In genomic region chr4:147219319-147220070, GRCm38 (mm10) we compare ENCODE assay signal across 8 mouse cellular contexts.
DNase-seq lines count a peak whose midpoint lies in the region; ATAC-seq and TF ChIP-seq lines count a peak whose summit lies in the region.
"Not testable (repeated sequence)": the region's sequence is repeated elsewhere in the genome, so short reads cannot be mapped to it uniquely, and the experiment has no call there.

No protein-coding gene starts in this region.

- TF ChIP-seq POLR2A in ES-Bruce4 (IDR thresholded peaks at IDR 0.05; ENCODE audit: insufficient read depth, low read length); spleen, adult 2 months (IDR thresholded peaks at IDR 0.05; ENCODE audit: low read depth, low read length): not testable (repeated sequence)

- TF ChIP-seq CTCF in ES-Bruce4 (IDR thresholded peaks at IDR 0.05; ENCODE audit: low read depth, low read length); spleen, adult 2 months (IDR thresholded peaks at IDR 0.05; ENCODE audit: extremely low read depth, insufficient read depth, insufficient read length, insufficient replicate concordance): not testable (repeated sequence)

- DNase-seq in cerebellum, postnatal 14 days, result peak; percentile 29 to 35
- peak; percentile 13 for DNase-seq in hindbrain, embryonic 11.5 days (ENCODE audit: low spot score)
- DNase-seq in spleen, adult 2 months (ENCODE audit: low read depth in 1 of 2, low spot score in 2 of 2), result not testable (repeated sequence)

- not testable (repeated sequence) for H3K36me3 ChIP-seq in ES-Bruce4 (ENCODE audit: control insufficient read depth, insufficient read depth, low read length, poor library complexity, severe bottlenecking); forebrain, embryonic 15.5 days; hindbrain, embryonic 11.5 days (ENCODE audit: control insufficient read depth, insufficient read depth, low read length); kidney, embryonic 16.5 days (ENCODE audit: insufficient read depth, low read length); liver, embryonic 12.5 days; midbrain, embryonic 13.5 days; spleen, adult 2 months (ENCODE audit: control insufficient read depth, insufficient read depth, low read length)

- peak overlapping the region; percentile 19 for H3K4me3 ChIP-seq in ES-Bruce4 (ENCODE audit: low read depth, low read length)
- peak overlapping the region; percentile 13 for H3K4me3 ChIP-seq in forebrain, embryonic 15.5 days
- peak overlapping the region; percentile 32 for H3K4me3 ChIP-seq in hindbrain, embryonic 11.5 days (ENCODE audit: low read depth, low read length)
- peak overlapping the region; percentile 36 for H3K4me3 ChIP-seq in kidney, embryonic 16.5 days (ENCODE audit: low read length)
- H3K4me3 ChIP-seq in liver, embryonic 12.5 days, result peak overlapping the region; percentile 57
- H3K4me3 ChIP-seq in midbrain, embryonic 13.5 days (replicated peaks), result peak overlapping the region; percentile 30
- H3K4me3 ChIP-seq in spleen, adult 2 months (ENCODE audit: extremely low read depth, insufficient read depth, insufficient read length), result peak overlapping the region; percentile 60

- ATAC-seq in forebrain, embryonic 15.5 days (replicated peaks); hindbrain, embryonic 11.5 days (ENCODE audit: low FRiP score); kidney, embryonic 16.5 days (ENCODE audit: low FRiP score, low TSS enrichment); liver, embryonic 12.5 days; midbrain, embryonic 13.5 days: not testable (repeated sequence)

- H3K4me2 ChIP-seq in forebrain, embryonic 15.5 days (replicated peaks), result not testable (repeated sequence)
- H3K4me2 ChIP-seq in hindbrain, embryonic 11.5 days (replicated peaks; ENCODE audit: low read depth, low read length), result peak overlapping the region; percentile 26
- peak overlapping the region; percentile 36 for H3K4me2 ChIP-seq in kidney, embryonic 16.5 days (replicated peaks; ENCODE audit: low read depth, low read length)
- H3K4me2 ChIP-seq in liver, embryonic 12.5 days, result peak overlapping the region; percentile 49
- H3K4me2 ChIP-seq in midbrain, embryonic 13.5 days (replicated peaks), result peak overlapping the region; percentile 42

- not testable (repeated sequence) for H3K27ac ChIP-seq in ES-Bruce4 (ENCODE audit: insufficient read depth, low read length); forebrain, embryonic 15.5 days (replicated peaks); hindbrain, embryonic 11.5 days (ENCODE audit: low read depth, low read length); kidney, embryonic 16.5 days (ENCODE audit: low read length); liver, embryonic 12.5 days; midbrain, embryonic 13.5 days; spleen, adult 2 months (ENCODE audit: insufficient read depth, low read length)

- WGBS in forebrain, embryonic 15.5 days, result 71% methylated on average over 51 of the region's 51 CpGs
- WGBS in hindbrain, embryonic 11.5 days, result 70% methylated on average over 51 of the region's 51 CpGs
- 70% methylated on average over 49 of the region's 51 CpGs for WGBS in kidney, embryonic 16.5 days
- 57% methylated on average over 50 of the region's 51 CpGs for WGBS in liver, embryonic 12.5 days (ENCODE audit: insufficient replicate concordance)
- WGBS in midbrain, embryonic 13.5 days, result 78% methylated on average over 51 of the region's 51 CpGs
- WGBS in spleen, adult 2 months, result 70% methylated on average over 51 of the region's 51 CpGs

- H3K9ac ChIP-seq in ES-Bruce4 (ENCODE audit: low read depth, poor library complexity, severe bottlenecking); forebrain, embryonic 15.5 days (replicated peaks); hindbrain, embryonic 11.5 days (ENCODE audit: low read depth, low read length); kidney, embryonic 16.5 days (replicated peaks; ENCODE audit: low read length); liver, embryonic 12.5 days; midbrain, embryonic 13.5 days (replicated peaks): not testable (repeated sequence)

- not testable (repeated sequence) for H3K4me1 ChIP-seq in ES-Bruce4 (ENCODE audit: control insufficient read depth, insufficient read depth, low read length); forebrain, embryonic 15.5 days; hindbrain, embryonic 11.5 days (replicated peaks; ENCODE audit: control insufficient read depth, insufficient read depth, low read length); kidney, embryonic 16.5 days (ENCODE audit: insufficient read depth, low read length); liver, embryonic 12.5 days; midbrain, embryonic 13.5 days (replicated peaks); spleen, adult 2 months (ENCODE audit: control insufficient read depth, insufficient read depth, insufficient read length)

- not testable (repeated sequence) for TF ChIP-seq EP300 in ES-Bruce4 (IDR thresholded peaks at IDR 0.05; ENCODE audit: insufficient read depth, low read depth, low read length)

- H3K9me3 ChIP-seq in ES-Bruce4 (replicated peaks; ENCODE audit: control insufficient read depth, insufficient read depth, low read length, poor library complexity, severe bottlenecking), result peaks cover 21% of the 10 kb centered on the region
- H3K9me3 ChIP-seq in forebrain, embryonic 15.5 days, result peaks cover 11% of the 10 kb centered on the region
- H3K9me3 ChIP-seq in hindbrain, embryonic 11.5 days (ENCODE audit: control insufficient read depth, low read length), result not testable (repeated sequence)
- peaks cover 19% of the 10 kb centered on the region for H3K9me3 ChIP-seq in kidney, embryonic 16.5 days (ENCODE audit: low read length)
- peaks cover 18% of the 10 kb centered on the region for H3K9me3 ChIP-seq in liver, embryonic 12.5 days (replicated peaks)
- peaks cover 22% of the 10 kb centered on the region for H3K9me3 ChIP-seq in midbrain, embryonic 13.5 days

- not testable (repeated sequence) for H3K27me3 ChIP-seq in ES-Bruce4 (ENCODE audit: control insufficient read depth, insufficient read depth, low read length, poor library complexity, severe bottlenecking); forebrain, embryonic 15.5 days; hindbrain, embryonic 11.5 days (ENCODE audit: control insufficient read depth, insufficient read depth, low read length); kidney, embryonic 16.5 days (ENCODE audit: insufficient read depth, low read length); liver, embryonic 12.5 days (replicated peaks); midbrain, embryonic 13.5 days; spleen, adult 2 months (ENCODE audit: control insufficient read depth, insufficient read depth, low read length)
